Mouse (Mus musculus): Measurements from ENCODE around the gene Slc13a2. TPM values are rescaled to one million over a fixed set of nuclear protein-coding genes. Genes with fewer than 3 reads are reported as not detected.

The Slc13a2 gene
- polyA plus RNA-seq, 1 experiment: not detected

DNA sequence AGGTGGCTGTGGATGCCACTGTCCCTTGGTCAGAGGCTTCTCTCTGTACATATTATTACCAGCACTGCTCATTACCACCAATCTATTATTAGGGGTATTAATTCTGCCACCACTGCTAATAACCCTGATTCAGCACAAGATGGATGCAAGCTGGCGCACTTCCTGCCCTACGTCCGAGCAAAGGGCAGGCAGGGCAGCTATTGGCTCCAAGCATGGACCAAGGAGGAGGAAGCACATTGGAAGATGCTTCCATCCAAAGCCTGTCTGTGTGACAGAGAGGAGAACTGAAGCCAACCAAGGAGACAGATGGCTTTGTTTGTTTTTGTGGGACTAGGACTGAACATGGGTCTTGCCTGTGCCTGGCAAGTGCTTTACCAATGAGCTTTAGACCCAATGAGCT lies 41.0 kb downstream of the Slc13a2 start:
- no peaks in the 10 kb centered on the region for H3K4me1 ChIP-seq (ENCODE audit: control insufficient read depth, insufficient read depth, low read length)
- WGBS: 75% methylated on average over 3 of the region's 3 CpGs
- H3K4me3 ChIP-seq (replicated peaks; ENCODE audit: control insufficient read depth, low read depth, low read length): no peak overlapping the region
- H3K27ac ChIP-seq (ENCODE audit: control insufficient read depth, insufficient read depth, low read depth, low read length, poor library complexity): no peak overlapping the region
- TF ChIP-seq POLR2A (IDR thresholded peaks at IDR 0.05; ENCODE audit: borderline replicate concordance, control insufficient read depth, low read depth, low read length) (no peak), CTCF (IDR thresholded peaks at IDR 0.05; ENCODE audit: control insufficient read depth, insufficient read depth, low read length) (no peak)

DNA sequence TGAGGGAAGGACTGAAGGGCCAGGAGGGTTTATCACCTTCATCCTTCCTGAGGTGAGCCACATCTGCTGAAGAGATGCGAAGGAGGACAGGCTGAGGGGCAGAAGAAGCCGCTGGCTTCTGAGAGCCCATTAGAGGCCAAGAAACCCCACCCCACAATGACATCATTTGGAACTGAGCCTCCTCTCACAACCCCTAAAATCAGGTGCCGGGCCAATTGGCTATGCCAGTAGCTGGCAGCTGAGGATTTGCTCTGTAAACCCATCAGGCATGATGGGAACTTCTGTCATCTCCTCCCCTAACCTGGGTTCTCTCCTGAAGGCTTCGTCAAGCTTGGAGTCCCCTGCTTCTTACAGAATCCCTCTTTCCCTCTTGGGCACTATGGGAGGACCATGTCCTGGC lies 41.7 kb downstream of the Slc13a2 start:
- Histone ChIP-seq H3K4me3 (replicated peaks; ENCODE audit: control insufficient read depth, low read depth, low read length) (no peak overlapping the region), H3K27ac (ENCODE audit: control insufficient read depth, insufficient read depth, low read depth, low read length, poor library complexity) (no peak overlapping the region), H3K4me1 (ENCODE audit: control insufficient read depth, insufficient read depth, low read length) (no peaks in the 10 kb centered on the region)
- 79% methylated on average over 4 of the region's 4 CpGs for WGBS
- TF ChIP-seq POLR2A (IDR thresholded peaks at IDR 0.05; ENCODE audit: borderline replicate concordance, control insufficient read depth, low read depth, low read length) (no peak), CTCF (IDR thresholded peaks at IDR 0.05; ENCODE audit: control insufficient read depth, insufficient read depth, low read length) (no peak)

DNA sequence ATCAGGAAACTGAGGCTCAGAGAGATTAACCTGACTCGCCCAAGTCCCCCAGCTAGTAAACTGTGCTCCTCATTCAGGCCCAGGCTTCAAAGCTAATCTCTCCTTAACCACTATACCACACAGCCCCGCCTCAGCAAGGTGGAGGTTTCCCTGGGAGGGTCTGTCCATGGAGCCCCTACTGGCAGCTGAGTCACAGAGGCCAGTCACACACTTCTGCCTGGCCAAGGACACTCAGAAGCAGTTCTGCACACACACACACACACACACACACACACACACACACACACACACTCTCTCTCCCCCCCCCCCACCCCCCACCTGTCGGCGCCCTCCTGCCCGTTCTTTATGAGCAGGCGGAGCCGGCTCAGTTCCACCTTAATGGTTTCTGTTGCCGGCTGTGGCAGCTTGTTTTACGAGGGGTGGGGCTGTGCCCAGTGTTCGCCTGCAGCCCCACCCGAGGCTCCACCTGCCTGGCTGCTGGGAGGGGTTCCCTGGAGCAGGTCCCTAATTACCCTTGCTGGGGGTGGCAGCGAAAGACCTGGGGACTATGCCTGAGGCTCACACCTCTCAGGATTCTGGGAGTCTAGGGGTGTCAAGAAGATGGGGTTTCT lies 44.4 kb downstream of the Slc13a2 start:
- Histone ChIP-seq H3K27ac (ENCODE audit: control insufficient read depth, insufficient read depth, low read depth, low read length, poor library complexity) (no peak overlapping the region), H3K4me1 (ENCODE audit: control insufficient read depth, insufficient read depth, low read length) (no peaks in the 10 kb centered on the region), H3K4me3 (replicated peaks; ENCODE audit: control insufficient read depth, low read depth, low read length) (no peak overlapping the region)
- TF ChIP-seq CTCF (IDR thresholded peaks at IDR 0.05; ENCODE audit: control insufficient read depth, insufficient read depth, low read length) (no peak), POLR2A (IDR thresholded peaks at IDR 0.05; ENCODE audit: borderline replicate concordance, control insufficient read depth, low read depth, low read length) (no peak)
- 28% methylated on average over 12 of the region's 12 CpGs for WGBS

DNA sequence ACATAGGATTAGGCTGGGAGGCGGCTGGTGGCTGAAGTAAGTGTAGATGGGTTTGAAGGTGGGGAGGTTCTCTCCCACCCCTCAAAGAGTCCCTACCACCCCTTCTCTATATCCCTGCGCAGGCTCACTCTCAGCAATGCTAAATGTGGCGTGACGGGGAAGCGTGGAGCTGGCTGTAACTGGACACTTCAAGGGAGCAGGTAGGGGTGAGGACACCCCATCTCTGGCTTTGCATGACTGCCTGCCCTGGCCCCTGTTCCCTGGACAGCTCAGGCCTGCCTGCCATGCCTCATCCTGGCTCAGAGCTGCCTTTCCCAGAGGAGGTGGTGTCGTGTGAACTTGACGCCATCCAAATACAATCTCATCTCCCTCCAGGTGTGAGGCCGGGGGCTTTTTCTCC lies 47.9 kb downstream of the Slc13a2 start:
- TF ChIP-seq POLR2A (IDR thresholded peaks at IDR 0.05; ENCODE audit: borderline replicate concordance, control insufficient read depth, low read depth, low read length): no peak
- no peak for TF ChIP-seq CTCF (IDR thresholded peaks at IDR 0.05; ENCODE audit: control insufficient read depth, insufficient read depth, low read length)
- H3K4me1 ChIP-seq (ENCODE audit: control insufficient read depth, insufficient read depth, low read length): no peaks in the 10 kb centered on the region
- H3K4me3 ChIP-seq (replicated peaks; ENCODE audit: control insufficient read depth, low read depth, low read length): no peak overlapping the region
- WGBS: 89% methylated on average over 8 of the region's 8 CpGs
- H3K27ac ChIP-seq (ENCODE audit: control insufficient read depth, insufficient read depth, low read depth, low read length, poor library complexity): no peak overlapping the region

DNA sequence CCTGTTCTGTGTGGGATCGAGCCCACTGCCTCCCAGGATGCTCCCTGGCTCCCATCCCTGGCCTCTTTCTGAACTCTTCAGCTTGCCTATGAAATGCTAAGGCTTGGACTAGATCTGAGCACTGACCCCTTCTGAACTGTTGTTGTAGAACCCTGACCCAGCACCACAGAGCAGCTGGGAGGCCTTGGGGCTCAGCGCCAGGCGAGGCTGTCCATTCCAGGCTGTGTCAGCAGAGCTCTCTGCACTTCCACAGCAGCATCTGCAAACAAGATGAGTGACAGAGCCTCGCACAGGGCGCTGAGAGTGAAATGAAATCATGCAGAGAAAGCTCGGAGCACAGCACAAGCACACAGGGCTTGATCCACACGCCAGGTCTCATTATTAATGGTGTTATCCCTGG lies 49.4 kb downstream of the Slc13a2 start:
- WGBS: 83% methylated on average over 7 of the region's 7 CpGs
- no peak for TF ChIP-seq POLR2A (IDR thresholded peaks at IDR 0.05; ENCODE audit: borderline replicate concordance, control insufficient read depth, low read depth, low read length)
- Histone ChIP-seq H3K27ac (ENCODE audit: control insufficient read depth, insufficient read depth, low read depth, low read length, poor library complexity) (no peak overlapping the region), H3K4me3 (replicated peaks; ENCODE audit: control insufficient read depth, low read depth, low read length) (no peak overlapping the region), H3K4me1 (ENCODE audit: control insufficient read depth, insufficient read depth, low read length) (no peaks in the 10 kb centered on the region)

DNA sequence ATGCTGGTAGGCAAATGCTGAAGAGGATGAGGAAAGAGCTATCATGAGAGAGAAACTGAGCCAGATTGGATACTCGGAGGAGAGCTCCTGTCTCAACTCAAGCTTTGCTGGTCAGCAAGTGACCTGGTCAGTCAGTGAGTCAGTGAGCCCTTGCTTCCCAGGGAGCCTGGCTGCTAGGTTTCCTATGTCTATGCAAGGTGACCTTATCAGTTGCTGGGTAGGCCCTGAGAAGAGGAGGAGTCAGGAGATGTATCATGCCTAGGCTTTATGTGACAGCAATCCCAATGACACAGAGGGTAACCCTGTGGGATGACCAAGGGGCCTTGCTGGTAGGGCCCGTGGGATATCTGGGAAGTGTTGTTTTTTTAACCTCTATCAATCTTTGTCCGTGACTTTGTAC lies 49.9 kb downstream of the Slc13a2 start:
- Histone ChIP-seq H3K27ac (ENCODE audit: control insufficient read depth, insufficient read depth, low read depth, low read length, poor library complexity) (no peak overlapping the region), H3K4me3 (replicated peaks; ENCODE audit: control insufficient read depth, low read depth, low read length) (no peak overlapping the region), H3K4me1 (ENCODE audit: control insufficient read depth, insufficient read depth, low read length) (no peaks in the 10 kb centered on the region)
- TF ChIP-seq POLR2A (IDR thresholded peaks at IDR 0.05; ENCODE audit: borderline replicate concordance, control insufficient read depth, low read depth, low read length): no peak
- no peak for TF ChIP-seq CTCF (IDR thresholded peaks at IDR 0.05; ENCODE audit: control insufficient read depth, insufficient read depth, low read length)
- 73% methylated on average over 3 of the region's 3 CpGs for WGBS

DNA sequence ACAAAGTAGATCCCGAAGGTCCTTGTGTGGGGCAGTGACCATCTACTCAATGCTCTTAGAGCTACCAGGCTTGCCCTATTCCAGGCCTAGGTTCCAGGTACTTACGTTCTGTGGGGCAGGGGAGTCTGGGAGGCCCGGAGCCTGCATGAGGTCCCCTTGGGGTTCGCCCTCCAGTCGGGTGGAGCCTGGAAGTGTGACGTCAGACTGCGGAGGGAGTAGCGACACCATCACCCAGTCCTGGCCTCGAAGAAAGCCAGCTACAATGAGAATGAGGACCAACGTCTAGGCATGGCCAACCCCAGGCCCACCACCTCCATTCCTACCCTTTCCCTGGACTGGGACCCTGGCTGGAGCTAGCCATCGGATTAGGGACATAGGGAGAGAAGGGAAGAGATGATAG lies 50.3 kb downstream of the Slc13a2 start:
- 83% methylated on average over 11 of the region's 11 CpGs for whole genome bisulfite sequencing
- Histone ChIP-seq H3K27ac (ENCODE audit: control insufficient read depth, insufficient read depth, low read depth, low read length, poor library complexity) (no peak overlapping the region), H3K4me3 (replicated peaks; ENCODE audit: control insufficient read depth, low read depth, low read length) (no peak overlapping the region), H3K4me1 (ENCODE audit: control insufficient read depth, insufficient read depth, low read length) (no peaks in the 10 kb centered on the region)
- TF ChIP-seq POLR2A (IDR thresholded peaks at IDR 0.05; ENCODE audit: borderline replicate concordance, control insufficient read depth, low read depth, low read length): no peak
- no peak for TF ChIP-seq CTCF (IDR thresholded peaks at IDR 0.05; ENCODE audit: control insufficient read depth, insufficient read depth, low read length)

DNA sequence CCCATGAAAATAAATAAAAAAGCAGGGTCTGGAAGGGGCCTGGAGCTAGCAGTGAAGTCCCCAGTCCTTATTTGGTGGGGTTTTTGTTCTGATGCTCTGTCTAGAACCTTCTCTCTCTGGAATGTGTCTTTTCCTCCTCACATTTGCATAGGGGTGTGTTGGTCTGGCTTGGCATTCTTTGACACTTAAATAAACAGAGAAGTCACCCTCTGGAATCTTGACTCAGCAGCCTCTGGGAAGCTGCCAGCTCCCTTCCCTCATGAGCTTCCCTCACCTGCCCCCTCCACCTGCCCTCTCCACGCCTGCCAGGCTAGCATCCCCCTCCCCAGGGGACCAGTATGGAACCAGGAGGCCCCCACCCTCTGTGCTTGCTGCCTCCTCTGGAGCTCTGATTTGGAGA lies 51.6 kb downstream of the Slc13a2 start:
- 30% methylated on average over 1 of the region's 1 CpGs for WGBS
- TF ChIP-seq CTCF (IDR thresholded peaks at IDR 0.05; ENCODE audit: control insufficient read depth, insufficient read depth, low read length) (no peak), POLR2A (IDR thresholded peaks at IDR 0.05; ENCODE audit: borderline replicate concordance, control insufficient read depth, low read depth, low read length) (no peak)
- no peak overlapping the region for H3K4me3 ChIP-seq (replicated peaks; ENCODE audit: control insufficient read depth, low read depth, low read length)

More for the DNA sequence above, 51.6 kb downstream of the Slc13a2 start:
- Histone ChIP-seq H3K4me1 (ENCODE audit: control insufficient read depth, insufficient read depth, low read length) (no peaks in the 10 kb centered on the region), H3K27ac (ENCODE audit: control insufficient read depth, insufficient read depth, low read depth, low read length, poor library complexity) (no peak overlapping the region)

Measured in bone marrow, adult 2 months (tissue).